Mouse (Mus musculus): ENCODE measurements around the gene Adgrl2. TPM values are rescaled to one million over a fixed set of nuclear protein-coding genes. Genes with fewer than 3 reads are reported as not detected.

Gene Adgrl2
- total RNA-seq, 1 experiment from 2014 or later, result 0.10 TPM

GRCm38 (mm10) chr3:148770310-148770709 is 220.0 kb downstream of the Adgrl2 start:
- ATAC-seq (replicated peaks; ENCODE audit: insufficient number of reproducible peaks, low FRiP score, low TSS enrichment, poor library complexity, severe bottlenecking), result no peak
